Mouse (Mus musculus) forebrain, embryonic 11.5 days (tissue): Measurements from ENCODE around the gene Exoc5. TPM values are rescaled to one million over a fixed set of nuclear protein-coding genes. Genes with fewer than 3 reads are reported as not detected.

Source experiments
- ATAC-seq: fragments of 200-750 bp; cut with Nextera tagmentation; replicated peaks from 2 replicates; pipeline ENCODE4 v1.8.0; 2017; ENCODE audit warnings: moderate TSS enrichment; ENCODE audit not compliant: low FRiP score
- DNase-seq: peaks from one replicate; pipeline ENCODE4 v3.0.0-alpha.2; 2017; ENCODE audit warnings: low spot score
- H3K27ac ChIP-seq: fragments of 300-500 bp; sonication (generic); 2 replicates; pipeline ENCODE4 v1.5.1; 2014; ENCODE audit warnings: low read depth, low read length
- H3K27me3 ChIP-seq: fragments of 300-500 bp; sonication (generic); 2 replicates; pipeline ENCODE4 v1.6.1; 2014; ENCODE audit warnings: mild to moderate bottlenecking, low read length, mixed read lengths; ENCODE audit not compliant: control insufficient read depth, insufficient read depth
- H3K36me3 ChIP-seq: fragments of 300-500 bp; sonication (generic); 2 replicates; pipeline ENCODE4 v1.6.1; 2014; ENCODE audit warnings: mild to moderate bottlenecking, low read length, moderate library complexity, mixed read lengths; ENCODE audit not compliant: control insufficient read depth, insufficient read depth
- H3K4me1 ChIP-seq: fragments of 300-500 bp; sonication (generic); replicated peaks from 2 replicates; pipeline ENCODE4 v1.6.1; 2014; ENCODE audit warnings: low read length, mixed read lengths; ENCODE audit not compliant: control insufficient read depth, insufficient read depth
- H3K4me2 ChIP-seq: fragments of 300-500 bp; sonication (generic); 2 replicates; pipeline ENCODE4 v1.6.1; 2014; ENCODE audit warnings: low read depth, mild to moderate bottlenecking, low read length, moderate library complexity, mixed read lengths; ENCODE audit not compliant: severe bottlenecking
- H3K4me3 ChIP-seq: fragments of 300-500 bp; sonication (generic); 2 replicates; pipeline ENCODE4 v1.5.1; 2014; ENCODE audit warnings: low read depth, low read length
- H3K9ac ChIP-seq: fragments of 300-500 bp; sonication (generic); 2 replicates; pipeline ENCODE4 v1.6.1; 2014; ENCODE audit warnings: low read length
- H3K9me3 ChIP-seq: fragments of 300-500 bp; sonication (generic); 2 replicates; pipeline ENCODE4 v1.6.1; 2016; ENCODE audit warnings: low read length, mixed read lengths; ENCODE audit not compliant: control insufficient read depth
- WGBS: fragments of 180-500 bp; shearing (Covaris S2); extraction: QIAGEN DNeasy Blood & Tissue Kit; methylation state at CpG from one replicate; pipeline ENCODE4 v1.1.7; 2014; 5-methylcytosine and 5-hydroxymethylcytosine counted together
- polyA plus RNA-seq: library from polyadenylated mRNA; unstranded; fragments of >200 nt; fragmentation: Nextera tagmentation; extraction: Ambion mirVana; gene quantifications from 2 replicates; pipeline ENCODE4 v1.2.1, GENCODE M21; 2014

Exoc5 gene
- polyA plus RNA-seq, 1 experiment from 2014 or later = 98.4 TPM

DNA sequence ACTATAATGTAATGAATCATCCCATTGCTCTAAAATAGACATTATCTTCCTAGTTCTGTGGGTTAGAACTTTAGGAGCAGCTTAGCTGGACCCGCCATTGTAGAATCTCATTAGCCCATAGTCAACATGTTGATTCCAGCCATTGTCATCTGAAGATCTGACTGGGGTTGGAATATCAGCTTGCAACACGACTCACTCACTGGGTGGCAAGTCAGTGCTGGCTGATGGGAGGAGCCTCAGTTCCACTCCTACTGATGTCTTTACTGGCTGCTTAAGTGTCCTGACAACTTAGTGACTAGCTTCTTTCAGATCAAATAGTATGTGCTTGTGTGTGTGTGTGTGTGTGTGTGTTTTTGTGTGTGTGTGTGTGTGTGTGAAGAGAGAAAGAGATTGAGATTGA lies 7.9 kb upstream of the Exoc5 start:
- Histone ChIP-seq H3K27ac (no peak overlapping the region), H3K36me3 (no peaks in the 10 kb centered on the region), H3K4me2 (no peak overlapping the region), H3K4me3 (no peak overlapping the region), H3K4me1 (no peaks in the 10 kb centered on the region), H3K27me3 (no peaks in the 10 kb centered on the region), H3K9me3 (no peaks in the 10 kb centered on the region), H3K9ac (no peak overlapping the region)
- 75% methylated on average over 2 of the region's 2 CpGs for WGBS
- no peak for DNase-seq
- no peak for ATAC-seq

DNA sequence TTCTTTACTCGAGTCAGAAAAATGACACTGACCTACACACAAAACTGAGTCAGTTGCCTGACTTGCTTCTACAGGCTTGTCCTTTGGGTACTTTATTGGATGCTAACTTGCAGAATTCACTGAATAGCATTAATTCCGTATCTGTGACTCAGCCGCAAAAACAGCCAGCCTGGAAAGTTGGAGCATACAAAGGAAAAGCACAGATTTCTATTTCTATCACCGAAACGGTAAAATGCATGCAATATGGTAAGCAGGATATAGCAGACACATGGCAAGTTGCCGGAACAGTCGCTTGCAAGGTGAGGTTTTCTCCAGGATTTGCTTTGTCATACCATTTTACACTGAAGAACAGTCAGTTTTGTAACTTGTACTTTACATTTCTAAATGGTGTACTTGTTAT lies 7.4 kb upstream of the Exoc5 start:
- WGBS = 93% methylated on average over 7 of the region's 7 CpGs
- H3K36me3 ChIP-seq = no peaks in the 10 kb centered on the region
- H3K4me2 ChIP-seq = no peak overlapping the region
- H3K27ac ChIP-seq = no peak overlapping the region
- no peaks in the 10 kb centered on the region for H3K9me3 ChIP-seq
- ATAC-seq = no peak
- H3K27me3 ChIP-seq = no peaks in the 10 kb centered on the region
- H3K4me1 ChIP-seq = no peaks in the 10 kb centered on the region
- no peak overlapping the region for H3K9ac ChIP-seq
- DNase-seq = no peak
- no peak overlapping the region for H3K4me3 ChIP-seq

- Histone ChIP-seq H3K4me1 (no peaks in the 10 kb centered on the region), H3K27me3 (no peaks in the 10 kb centered on the region), H3K9ac (no peak overlapping the region), H3K4me2 (no peak overlapping the region), H3K9me3 (no peaks in the 10 kb centered on the region), H3K36me3 (no peaks in the 10 kb centered on the region), H3K27ac (no peak overlapping the region), H3K4me3 (no peak overlapping the region)
- ATAC-seq (no peak), DNase-seq (no peak)
- 88% methylated on average over 2 of the region's 2 CpGs for WGBS
These were observed 6.4 kb upstream of the Exoc5 start for GRCm38 (mm10) chr14:49072837-49073236.

GRCm38 (mm10) chr14:49065529-49066273 lies 752 bp downstream of the Exoc5 start, which contains the start of gene Ap5m1:
TSS of gene Ap5m1 (plus strand) at chr14:49066097.
- Histone ChIP-seq H3K4me2 (peak within 1 kb of the TSS; percentile 68), H3K27me3 (no peaks in the 10 kb centered on the region), H3K4me1 (no peaks in the 10 kb centered on the region; the same call in 1 of the 2 replicates), H3K9me3 (no peaks in the 10 kb centered on the region), H3K27ac (peak within 1 kb of the TSS; percentile 96), H3K9ac (peak within 1 kb of the TSS; percentile 98), H3K36me3 (no peaks in the 10 kb centered on the region), H3K4me3 (peak within 1 kb of the TSS; percentile 95)
- DNase-seq = no peak
- WGBS = under 1% methylated on average over 61 of the region's 62 CpGs
- peak; percentile 73 for ATAC-seq

GRCm38 (mm10) chr14:49063838-49064237 lies 2.6 kb downstream of the Exoc5 start:
- no peaks in the 10 kb centered on the region for H3K36me3 ChIP-seq
- WGBS = 86% methylated on average over 2 of the region's 2 CpGs
- H3K4me2 ChIP-seq = no peak overlapping the region
- H3K4me3 ChIP-seq = no peak overlapping the region
- no peak overlapping the region for H3K27ac ChIP-seq
- ATAC-seq (no peak), DNase-seq (no peak)
- H3K9me3 ChIP-seq = no peaks in the 10 kb centered on the region
- no peaks in the 10 kb centered on the region for H3K27me3 ChIP-seq
- no peak overlapping the region for H3K9ac ChIP-seq
- no peaks in the 10 kb centered on the region; the same call in 1 of the 2 replicates for H3K4me1 ChIP-seq

GRCm38 (mm10) chr14:49049492-49049891 lies 17.0 kb downstream of the Exoc5 start:
- ATAC-seq = no peak
- no peak overlapping the region for H3K27ac ChIP-seq
- no peaks in the 10 kb centered on the region for H3K27me3 ChIP-seq
- H3K4me1 ChIP-seq = no peaks in the 10 kb centered on the region
- H3K36me3 ChIP-seq = peaks cover 2% of the 10 kb centered on the region; the same call in 1 of the 2 replicates
- H3K4me3 ChIP-seq = no peak overlapping the region
- H3K4me2 ChIP-seq = no peak overlapping the region
- H3K9ac ChIP-seq = no peak overlapping the region
- no peak for DNase-seq
- H3K9me3 ChIP-seq = no peaks in the 10 kb centered on the region

DNA sequence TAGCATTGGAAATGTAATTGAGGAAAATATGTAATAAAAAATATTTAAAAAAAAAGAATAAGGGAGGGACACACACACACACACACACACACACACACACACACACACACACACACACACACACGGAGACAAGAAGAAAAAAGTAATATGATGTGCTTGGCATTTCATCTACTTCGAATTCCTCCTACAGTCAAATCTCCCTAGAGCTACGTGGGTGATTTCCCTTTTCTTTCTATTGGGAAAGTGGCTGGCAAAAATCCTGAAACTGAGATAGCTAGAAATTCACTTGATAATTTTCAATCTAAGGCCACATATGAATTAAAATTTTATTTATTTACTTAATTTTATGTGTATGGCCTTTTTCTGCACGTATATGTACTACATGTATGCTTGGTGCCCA lies 20.8 kb downstream of the Exoc5 start:
- no peak overlapping the region for H3K9ac ChIP-seq
- 88% methylated on average over 4 of the region's 4 CpGs for WGBS
- H3K27ac ChIP-seq = no peak overlapping the region
- H3K36me3 ChIP-seq = no peaks in the 10 kb centered on the region
- H3K4me1 ChIP-seq = no peaks in the 10 kb centered on the region
- H3K27me3 ChIP-seq = no peaks in the 10 kb centered on the region
- no peak overlapping the region for H3K4me3 ChIP-seq
- no peaks in the 10 kb centered on the region for H3K9me3 ChIP-seq
- ATAC-seq (no peak), DNase-seq (no peak)
- no peak overlapping the region for H3K4me2 ChIP-seq

DNA sequence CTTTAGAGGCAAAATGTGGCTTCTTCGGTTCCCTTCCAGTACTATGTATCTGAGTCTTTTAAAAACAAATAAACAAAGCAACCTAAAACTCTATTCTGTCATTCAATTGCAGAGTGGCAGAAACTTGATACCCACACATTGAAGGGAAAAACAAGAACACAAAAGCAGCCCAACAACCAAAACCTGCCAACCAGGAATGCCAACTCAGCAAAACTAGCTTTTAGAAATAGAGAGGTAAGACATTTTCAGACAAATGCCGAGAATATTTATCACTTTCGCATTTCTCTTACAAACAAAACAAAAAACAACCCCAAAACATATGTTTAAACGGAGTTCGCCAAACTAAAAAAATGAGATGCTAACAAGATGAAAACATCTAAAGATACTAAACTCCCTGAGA lies 37.5 kb downstream of the Exoc5 start:
- Histone ChIP-seq H3K27ac (no peak overlapping the region), H3K9ac (no peak overlapping the region), H3K27me3 (no peaks in the 10 kb centered on the region), H3K4me2 (no peak overlapping the region), H3K4me1 (no peaks in the 10 kb centered on the region), H3K36me3 (no peaks in the 10 kb centered on the region; the same call in 1 of the 2 replicates), H3K9me3 (no peaks in the 10 kb centered on the region), H3K4me3 (no peak overlapping the region)
- WGBS = 93% methylated on average over 5 of the region's 5 CpGs
- ATAC-seq = no peak
- DNase-seq = no peak

DNA sequence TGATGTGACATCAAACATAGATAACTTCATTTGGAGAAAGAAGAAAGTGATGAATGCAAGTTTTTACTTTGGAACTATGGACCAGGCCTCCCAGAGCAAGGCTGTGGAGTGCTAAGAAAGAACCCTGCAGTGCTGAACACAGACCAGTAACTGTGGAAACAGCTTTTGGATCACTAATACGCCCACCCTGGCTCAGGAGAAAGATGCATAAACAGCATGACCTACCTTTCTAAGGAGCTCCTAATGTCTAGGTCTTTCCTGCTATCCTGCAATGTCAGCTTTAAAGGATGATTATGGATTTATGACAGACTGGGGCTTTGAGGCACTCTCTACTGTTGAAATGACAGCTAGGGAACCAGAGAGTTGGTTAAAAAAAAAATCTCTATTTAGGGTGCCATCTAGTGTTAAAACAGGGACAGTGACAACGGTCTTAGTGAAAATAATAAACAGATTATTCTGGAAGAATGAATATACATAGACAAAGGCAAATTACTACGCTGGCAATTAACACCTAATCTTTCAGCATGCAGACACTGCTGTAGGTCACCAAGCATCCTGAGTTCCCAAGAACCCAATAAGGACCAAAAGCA lies 38.6 kb downstream of the Exoc5 start:
- H3K9ac ChIP-seq = no peak overlapping the region
- WGBS = 60% methylated on average over 3 of the region's 3 CpGs
- H3K4me1 ChIP-seq = no peaks in the 10 kb centered on the region
- no peak overlapping the region for H3K4me2 ChIP-seq
- H3K36me3 ChIP-seq = no peaks in the 10 kb centered on the region; the same call in 1 of the 2 replicates
- no peaks in the 10 kb centered on the region for H3K9me3 ChIP-seq
- ATAC-seq (no peak), DNase-seq (no peak)
- no peaks in the 10 kb centered on the region for H3K27me3 ChIP-seq
- H3K27ac ChIP-seq = no peak overlapping the region
- H3K4me3 ChIP-seq = no peak overlapping the region
